Mouse (Mus musculus) liver, postnatal 0 days (tissue): Measurements from ENCODE around the gene Rap1b.

Experiments used
- CTCF ChIP-seq: sonication (generic); IDR thresholded peaks from 2 replicates; pipeline ENCODE4 v1.5.1; 2016; ENCODE audit warnings: antibody characterized with exemption, low read depth
- EP300 ChIP-seq: IDR thresholded peaks from 2 replicates; pipeline ENCODE4 v1.6.1; 2016; ENCODE audit warnings: antibody characterized with exemption, low read depth, mild to moderate bottlenecking

- no peak for TF ChIP-seq EP300
- TF ChIP-seq CTCF: no peak
Observed at GRCm38 (mm10) chr10:117818600-117818999, 27.2 kb downstream of the Rap1b start.
